Mouse (Mus musculus) small intestine, adult 2 months (tissue): ENCODE measurements around the gene Tnnt3. TPM values are rescaled to one million over a fixed set of nuclear protein-coding genes. Genes with fewer than 3 reads are reported as not detected.

Experiments used
- H3K27ac ChIP-seq: fragments of 200-500 bp; 2 replicates; pipeline ENCODE4 v1.5.1; 2012; ENCODE audit warnings: low read depth, low read length, control low read depth, inconsistent platforms; ENCODE audit not compliant: insufficient read depth
- H3K27me3 ChIP-seq: fragments of 200-500 bp; 2 replicates; pipeline ENCODE4 v1.6.1; 2012; ENCODE audit warnings: mild to moderate bottlenecking, moderate library complexity, low read length, inconsistent platforms; ENCODE audit not compliant: control insufficient read depth, insufficient read depth
- H3K36me3 ChIP-seq: fragments of 200-500 bp; 2 replicates; pipeline ENCODE4 v1.6.1; 2012; ENCODE audit warnings: mild to moderate bottlenecking, low read length, control low read depth, inconsistent platforms; ENCODE audit not compliant: control insufficient read depth, insufficient read depth
- H3K4me1 ChIP-seq: fragments of 200-500 bp; 2 replicates; pipeline ENCODE4 v1.6.1; 2012; ENCODE audit warnings: low read length, inconsistent platforms, mixed read lengths; ENCODE audit not compliant: control insufficient read depth, insufficient read depth, insufficient read length
- H3K4me3 ChIP-seq: fragments of 200-500 bp; 2 replicates; pipeline ENCODE4 v1.5.1; 2012; ENCODE audit warnings: low read depth, mild to moderate bottlenecking, control low read depth, inconsistent platforms, low read length, moderate library complexity
- CTCF ChIP-seq: fragments of 200-500 bp; IDR thresholded peaks from 2 replicates; pipeline ENCODE4 v1.5.1; 2012; ENCODE audit warnings: low read depth, mild to moderate bottlenecking, control low read depth, inconsistent platforms, low read length, moderate library complexity, mixed read lengths; ENCODE audit not compliant: insufficient replicate concordance, insufficient read length; ENCODE audit errors: extremely low read depth
- POLR2A ChIP-seq: fragments of 200-500 bp; IDR thresholded peaks from 2 replicates; pipeline ENCODE4 v1.6.1; 2012; ENCODE audit warnings: low read depth, mild to moderate bottlenecking, control low read depth, inconsistent platforms, low read length, moderate library complexity
- WGBS: fragments of 180-500 bp; shearing (Covaris S2); methylation state at CpG from one replicate; pipeline ENCODE4 v1.1.7; 2018; 5-methylcytosine and 5-hydroxymethylcytosine counted together
- polyA plus RNA-seq: library from polyadenylated mRNA; depleted of rRNA; stranded (reverse); fragments of >200 nt; gene quantifications from 2 replicates; pipeline ENCODE4 v1.2.3, GENCODE M21; 2012

Gene Tnnt3
- polyA plus RNA-seq, 1 experiment = not detected

DNA sequence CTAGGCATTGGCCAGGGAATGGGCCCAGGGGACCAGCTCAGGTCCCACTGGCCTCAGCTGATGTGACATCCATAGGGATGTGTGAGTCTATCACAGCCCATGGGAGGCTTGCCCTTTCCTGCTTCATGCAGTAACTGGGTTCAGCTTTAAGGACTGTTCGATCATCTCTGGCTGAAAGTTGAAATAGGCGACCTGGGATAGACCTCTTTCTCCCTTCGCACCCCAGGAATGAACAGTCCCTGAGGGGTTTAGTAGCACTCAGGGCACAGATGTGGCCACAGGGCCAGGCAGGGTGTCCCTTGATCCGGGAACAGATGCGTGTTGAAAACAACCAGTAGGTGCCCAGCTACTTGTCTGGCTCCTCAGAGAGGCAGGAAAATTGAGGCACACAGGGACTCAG, 22.4 kb upstream of the Tnnt3 start:
- H3K27me3 ChIP-seq = no peaks in the 10 kb centered on the region
- H3K4me3 ChIP-seq = peak overlapping the region; percentile 57
- no peak for TF ChIP-seq POLR2A
- no peak for TF ChIP-seq CTCF
- peak overlapping the region; percentile 62 for H3K27ac ChIP-seq
- H3K4me1 ChIP-seq = no peaks in the 10 kb centered on the region
- no peaks in the 10 kb centered on the region for H3K36me3 ChIP-seq
- WGBS = 69% methylated on average over 5 of the region's 5 CpGs

DNA sequence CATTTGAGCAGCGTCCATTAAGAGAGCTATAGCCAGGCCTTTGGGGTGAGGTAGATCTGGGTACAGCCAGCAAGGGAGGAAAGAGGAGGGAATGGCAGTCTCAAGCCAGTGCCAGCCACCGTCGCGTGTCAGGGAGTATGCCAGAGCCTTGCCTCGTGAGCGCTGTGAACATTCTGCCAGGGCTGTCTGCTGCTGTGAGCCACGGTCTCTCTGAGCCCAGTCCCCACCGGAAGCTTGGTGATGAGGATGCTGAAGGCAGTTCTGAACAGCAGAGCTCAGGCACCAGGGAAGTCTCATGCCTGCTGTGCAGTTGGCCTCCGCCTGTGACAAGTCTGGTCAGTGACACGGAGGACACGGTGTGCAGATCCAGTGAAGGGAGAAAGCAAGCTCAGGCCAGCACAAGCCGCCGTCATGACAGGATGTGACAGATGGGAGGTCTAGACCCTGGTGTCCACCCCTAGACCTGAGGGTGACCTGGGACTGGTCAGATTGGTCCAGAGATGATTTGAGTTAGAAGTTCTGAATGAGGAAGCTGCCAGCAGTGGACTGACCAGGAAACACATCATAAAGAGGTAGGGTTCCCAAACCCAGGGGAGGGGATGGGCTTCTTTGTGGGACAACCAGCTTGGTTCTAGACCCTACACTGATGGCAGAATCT, 21.7 kb upstream of the Tnnt3 start:
- Histone ChIP-seq H3K4me1 (no peaks in the 10 kb centered on the region), H3K4me3 (peak overlapping the region; percentile 57), H3K27ac (peak overlapping the region; percentile 62), H3K27me3 (no peaks in the 10 kb centered on the region), H3K36me3 (no peaks in the 10 kb centered on the region)
- no peak for TF ChIP-seq CTCF
- no peak for TF ChIP-seq POLR2A
- 79% methylated on average over 13 of the region's 13 CpGs for WGBS

DNA sequence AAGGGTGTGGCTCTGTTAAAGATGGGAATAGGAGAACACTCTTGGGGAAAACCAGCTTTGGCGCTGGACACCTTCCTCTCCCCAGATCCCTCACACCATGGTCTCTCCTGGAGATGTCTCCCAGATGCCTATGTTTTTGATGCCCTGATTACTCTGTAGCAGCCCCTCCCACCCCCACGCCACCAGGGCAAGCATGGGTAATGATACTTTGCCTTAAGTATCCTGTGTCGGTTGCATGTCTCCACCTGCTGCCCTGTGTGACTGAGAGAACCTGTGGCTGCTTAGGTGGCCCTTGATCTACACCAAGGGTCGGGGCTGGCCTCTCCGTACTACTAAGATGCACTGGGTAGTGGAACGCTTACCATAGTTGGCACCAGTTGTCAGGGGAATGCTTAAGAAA, 20.6 kb upstream of the Tnnt3 start:
- H3K4me1 ChIP-seq = peaks cover 4% of the 10 kb centered on the region; the same call in 1 of the 2 replicates
- H3K27ac ChIP-seq = no peak overlapping the region
- TF ChIP-seq CTCF (no peak), POLR2A (no peak)
- H3K4me3 ChIP-seq = peak overlapping the region; percentile 27
- no peaks in the 10 kb centered on the region for H3K36me3 ChIP-seq
- WGBS = 73% methylated on average over 6 of the region's 6 CpGs
- H3K27me3 ChIP-seq = no peaks in the 10 kb centered on the region

DNA sequence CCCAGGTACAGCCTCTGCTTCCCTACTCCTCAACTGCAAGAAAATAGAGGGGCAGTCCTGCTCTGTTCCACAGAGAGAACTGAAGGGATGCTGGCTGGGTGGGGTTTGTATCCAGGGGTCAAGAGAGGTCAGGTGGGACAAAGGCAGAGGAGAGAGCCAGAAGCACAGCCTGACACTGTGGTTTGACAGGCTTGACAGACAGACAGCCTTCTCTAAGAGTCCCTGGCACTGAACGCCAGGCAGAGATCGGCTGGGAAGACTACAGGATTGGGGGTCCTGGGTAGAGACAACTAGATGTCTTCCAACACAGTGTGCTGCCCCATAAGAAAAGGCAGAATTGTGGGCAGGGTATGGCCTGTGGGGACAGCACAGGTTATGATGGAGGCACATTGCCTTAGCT, 20.1 kb upstream of the Tnnt3 start:
- Histone ChIP-seq H3K27ac (no peak overlapping the region), H3K36me3 (no peaks in the 10 kb centered on the region), H3K4me3 (no peak overlapping the region; the same call in 1 of the 2 replicates), H3K27me3 (no peaks in the 10 kb centered on the region), H3K4me1 (peaks cover 4% of the 10 kb centered on the region; the same call in 1 of the 2 replicates)
- 87% methylated on average over 2 of the region's 2 CpGs for WGBS
- TF ChIP-seq CTCF (no peak), POLR2A (no peak)

DNA sequence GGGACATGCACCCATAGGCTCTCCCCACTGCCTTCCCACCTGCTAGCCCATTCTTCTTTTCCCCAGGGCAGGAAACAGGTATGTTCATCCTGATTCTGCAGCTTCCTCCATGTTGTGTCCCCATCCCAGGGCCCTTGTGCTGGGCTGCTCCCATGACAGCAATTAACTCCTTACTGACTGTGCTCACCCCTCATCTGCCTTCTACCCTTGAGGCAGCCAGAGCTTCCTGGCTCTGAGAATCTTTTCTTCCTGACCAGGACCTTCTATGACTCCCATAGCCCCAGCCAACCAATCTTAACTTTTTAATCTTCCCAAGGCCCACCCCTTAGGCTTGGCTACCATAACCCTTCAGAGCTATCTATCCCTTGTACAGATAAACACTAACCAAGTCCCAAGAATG, 19.3 kb upstream of the Tnnt3 start:
- Histone ChIP-seq H3K27me3 (no peaks in the 10 kb centered on the region), H3K4me3 (no peak overlapping the region), H3K36me3 (no peaks in the 10 kb centered on the region), H3K4me1 (peaks cover 4% of the 10 kb centered on the region; the same call in 1 of the 2 replicates), H3K27ac (peak overlapping the region; percentile 14; the same call in 1 of the 2 replicates)
- TF ChIP-seq CTCF (no peak), POLR2A (no peak)

DNA sequence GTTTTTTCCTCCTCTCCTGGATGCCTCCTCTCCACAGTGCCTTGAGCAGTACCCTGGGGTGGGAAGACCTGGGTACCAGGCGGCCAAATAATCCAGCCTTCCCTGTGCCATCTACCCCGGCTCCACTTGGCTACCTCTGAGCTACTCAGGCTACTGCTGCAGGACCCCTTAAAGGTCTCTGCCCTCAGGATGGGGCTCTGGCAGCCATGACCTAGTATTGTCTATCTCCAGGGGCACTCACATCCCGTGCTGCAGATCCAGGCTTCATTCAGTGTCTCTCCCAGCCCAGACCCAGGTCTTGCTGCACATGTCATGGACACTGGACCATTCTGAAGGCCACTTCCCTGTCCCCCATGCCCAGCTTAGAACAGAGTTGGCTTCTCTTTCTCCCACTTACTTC, 18.8 kb upstream of the Tnnt3 start:
- no peak overlapping the region for H3K4me3 ChIP-seq
- H3K4me1 ChIP-seq = peaks cover 4% of the 10 kb centered on the region; the same call in 1 of the 2 replicates
- H3K27ac ChIP-seq = no peak overlapping the region
- no peak for TF ChIP-seq POLR2A
- TF ChIP-seq CTCF = no peak
- no peaks in the 10 kb centered on the region; the same call in 1 of the 2 replicates for H3K36me3 ChIP-seq
- WGBS = 82% methylated on average over 3 of the region's 3 CpGs
- no peaks in the 10 kb centered on the region for H3K27me3 ChIP-seq

DNA sequence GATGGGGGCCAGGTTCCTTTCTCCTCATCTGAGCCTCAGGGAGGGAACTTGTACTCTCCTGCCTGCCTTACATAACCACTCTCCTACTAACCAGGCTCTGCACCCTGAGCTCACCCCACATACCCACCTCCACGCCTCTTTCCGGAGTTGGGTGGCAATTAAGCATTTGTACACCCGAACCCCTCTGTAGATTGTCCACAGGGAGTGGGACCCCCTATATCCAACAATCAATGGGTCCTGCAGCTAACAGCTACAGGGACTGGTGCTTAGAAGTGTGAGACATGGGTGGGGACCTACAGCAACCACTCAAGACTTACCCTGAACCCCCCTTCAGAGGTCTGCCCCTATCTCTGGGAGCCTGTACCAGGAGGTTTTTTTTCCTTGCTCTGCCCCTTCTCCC, 18.0 kb upstream of the Tnnt3 start:
- H3K27ac ChIP-seq = peak overlapping the region; percentile 39; the same call in 1 of the 2 replicates
- TF ChIP-seq CTCF (no peak), POLR2A (no peak)
- peaks cover 4% of the 10 kb centered on the region; the same call in 1 of the 2 replicates for H3K4me1 ChIP-seq
- H3K27me3 ChIP-seq = no peaks in the 10 kb centered on the region
- no peak overlapping the region for H3K4me3 ChIP-seq
- WGBS = 77% methylated on average over 3 of the region's 3 CpGs
- H3K36me3 ChIP-seq = no peaks in the 10 kb centered on the region; the same call in 1 of the 2 replicates
